Mouse (Mus musculus) heart, postnatal 25 days (tissue): ENCODE results near the gene Gale. TPM values are rescaled to one million over a fixed set of nuclear protein-coding genes. Genes with fewer than 3 reads are reported as not detected.
"Not testable (repeated sequence)": the region's sequence is repeated elsewhere in the genome, so short reads cannot be mapped to it uniquely, and the experiment has no call there.

Experiments
- DNase-seq: peaks from one replicate; pipeline ENCODE4 v3.0.0; 2022; ENCODE audit warnings: low spot score
- intact Hi-C: fragments of 180-260 bp; cut with DNase I; formaldehyde crosslinking; loops from one replicate; pipeline ENCODE4 v1.15.1; 2025
- total RNA-seq, 2 experiments: library from RNA; stranded (reverse); gene quantifications; 2 replicates each; pipeline ENCODE4 v1.2.3; 2021

Gale gene
- total RNA-seq, 2 experiments from 2014 or later, result 1.8 to 2.5 TPM

DNA sequence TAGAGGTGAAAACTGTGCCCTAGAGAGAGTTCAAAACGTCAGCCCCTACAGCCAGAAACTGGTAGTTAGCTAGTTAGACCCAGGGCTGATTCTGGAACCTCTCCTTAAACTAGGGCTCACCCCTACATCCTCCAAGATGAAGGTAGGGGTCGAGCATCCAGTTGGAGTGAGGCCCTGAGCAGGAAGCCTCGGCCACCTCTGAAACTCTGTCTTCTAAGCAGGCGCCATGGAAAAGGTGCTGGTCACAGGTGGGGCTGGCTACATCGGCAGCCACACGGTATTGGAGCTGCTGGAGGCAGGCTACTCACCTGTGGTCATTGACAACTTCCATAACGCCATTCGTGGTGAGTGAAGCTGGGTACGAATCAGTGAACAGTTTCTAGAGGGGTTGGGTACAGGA lies 1.6 kb downstream of the Gale start:
- intact Hi-C loops, result no loop called here
- no peak for DNase-seq

DNA sequence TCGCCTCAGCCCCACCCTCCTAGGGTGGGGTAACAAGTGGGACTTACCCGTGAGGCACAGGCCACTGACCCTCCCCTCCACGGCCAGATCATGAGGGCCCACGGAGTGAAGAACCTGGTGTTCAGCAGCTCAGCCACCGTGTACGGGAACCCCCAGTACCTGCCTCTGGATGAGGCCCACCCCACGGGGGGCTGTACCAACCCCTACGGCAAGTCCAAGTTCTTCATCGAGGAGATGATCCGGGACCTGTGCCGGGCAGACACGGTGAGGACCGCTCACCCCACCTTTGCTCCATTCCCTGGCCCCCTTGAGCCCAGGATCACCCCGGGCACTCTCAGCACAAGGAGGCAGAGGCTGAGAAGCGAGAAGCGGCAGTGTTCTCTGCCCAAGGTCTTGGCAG lies 2.8 kb downstream of the Gale start:
- no peak for DNase-seq
- intact Hi-C loops, result no loop called here

DNA sequence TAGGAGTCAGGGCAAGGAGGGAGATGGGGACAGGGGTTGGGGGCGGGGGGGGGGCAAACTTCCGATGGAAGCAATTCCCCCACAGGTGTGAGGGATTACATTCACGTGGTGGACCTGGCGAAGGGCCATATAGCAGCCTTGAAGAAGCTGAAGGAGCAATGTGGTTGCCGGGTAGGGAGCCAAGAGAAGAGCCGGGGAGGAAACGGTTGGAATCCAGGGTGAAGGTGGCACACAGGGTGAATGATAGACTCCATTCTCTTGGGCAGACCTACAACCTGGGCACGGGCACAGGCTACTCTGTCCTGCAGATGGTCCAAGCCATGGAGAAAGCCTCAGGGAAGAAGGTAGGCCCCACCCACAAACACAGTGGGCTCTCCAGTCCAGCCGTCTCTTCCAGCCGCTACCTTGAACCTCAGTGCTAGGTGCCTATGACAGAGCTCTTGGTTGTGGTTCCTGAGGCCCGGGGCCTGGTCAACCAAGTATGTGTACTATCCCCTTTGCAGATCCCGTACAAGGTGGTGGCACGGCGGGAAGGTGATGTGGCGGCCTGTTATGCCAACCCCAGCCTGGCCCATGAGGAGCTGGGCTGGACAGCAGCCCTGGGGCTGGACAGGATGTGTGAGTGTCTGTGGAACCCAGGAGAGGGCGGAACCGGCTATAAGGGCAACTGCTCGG lies 3.7 kb downstream of the Gale start:
- intact Hi-C loops, result no loop called here
- no peak for DNase-seq

DNA sequence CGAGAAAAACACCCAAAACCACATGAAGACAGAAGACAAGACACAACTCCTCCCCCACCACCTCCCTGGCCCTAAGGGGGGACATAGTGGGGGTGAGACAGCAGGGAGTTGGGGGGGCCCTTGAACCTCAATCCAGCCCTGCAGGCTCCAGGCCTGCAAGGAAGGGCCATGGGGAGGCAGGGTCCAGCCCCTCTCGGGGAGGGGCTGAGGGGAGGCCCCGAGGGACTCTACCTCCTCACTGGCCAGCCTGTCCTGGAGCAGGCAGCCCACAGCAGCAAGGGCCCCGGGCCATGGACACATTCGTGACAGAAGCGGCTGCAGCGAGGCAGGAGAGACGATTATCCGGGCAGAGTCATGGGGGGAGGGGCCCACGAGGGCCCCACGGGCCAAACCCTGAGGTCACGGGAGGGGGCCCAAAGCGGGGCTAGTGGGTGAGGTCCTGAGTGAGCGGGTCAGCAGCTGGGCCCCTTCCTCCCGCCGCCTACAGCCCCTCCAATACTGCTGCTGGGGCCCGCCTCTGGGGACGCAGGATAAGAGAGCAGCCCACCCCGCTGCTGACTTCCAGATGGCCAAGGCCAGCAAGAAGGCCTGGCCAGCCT lies 4.8 kb downstream of the Gale start:
- intact Hi-C loops, result no loop called here
- DNase-seq, result no peak

DNA sequence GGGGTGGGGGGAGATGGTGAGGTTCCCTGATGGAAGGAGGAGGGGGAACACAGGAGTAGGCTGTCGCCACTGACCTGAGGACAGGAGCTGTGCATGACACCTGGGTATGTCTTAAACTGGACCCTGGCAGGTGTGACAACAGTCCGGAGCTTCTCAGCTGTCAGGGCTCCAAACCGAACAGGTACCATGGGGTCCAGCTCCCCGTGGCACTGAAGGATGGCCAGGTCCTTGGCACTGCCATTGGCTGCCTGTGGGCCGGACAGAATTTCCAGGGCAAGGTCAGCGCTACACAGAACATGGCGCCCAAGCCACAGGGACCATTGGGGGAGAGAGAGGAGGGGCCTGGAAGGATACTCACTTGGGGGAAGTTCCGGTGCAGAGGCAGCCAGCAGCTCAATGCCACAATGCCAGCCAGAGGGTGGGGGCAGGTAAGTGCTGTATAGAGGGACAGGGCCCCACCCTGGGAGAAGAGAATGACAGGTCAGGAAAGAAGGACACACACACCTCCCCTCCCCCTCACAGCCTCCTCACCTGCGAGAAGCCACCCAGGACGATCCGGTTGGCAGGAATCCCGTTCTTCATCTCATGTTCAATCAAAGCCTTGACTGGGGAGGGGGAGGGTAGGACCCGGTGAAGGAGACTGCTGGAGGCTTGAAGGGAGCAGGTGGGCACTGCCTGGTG lies 5.7 kb downstream of the Gale start:
- intact Hi-C loops, result no loop called here
- DNase-seq, result no peak

DNA sequence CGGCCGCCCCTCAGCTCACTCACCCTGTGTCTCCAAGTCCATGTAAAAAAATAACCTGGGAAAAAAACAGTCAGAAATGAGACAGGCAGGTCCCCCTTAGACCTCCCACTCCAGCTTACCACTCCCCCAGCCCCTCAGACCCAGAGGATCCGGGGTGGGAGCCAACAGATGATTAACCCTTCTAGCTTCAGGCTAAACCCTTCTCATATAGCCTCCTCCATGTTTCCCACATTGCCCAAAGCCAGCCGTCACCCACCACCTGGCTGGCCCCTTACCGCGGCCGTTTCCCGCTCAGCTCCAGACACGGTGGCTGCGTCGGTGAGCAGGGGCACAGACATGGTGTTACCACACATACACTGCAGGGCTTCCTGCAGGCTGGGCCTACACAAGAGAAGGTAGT lies 7.1 kb downstream of the Gale start:
- intact Hi-C loops, result no loop called here
- no peak for DNase-seq

DNA sequence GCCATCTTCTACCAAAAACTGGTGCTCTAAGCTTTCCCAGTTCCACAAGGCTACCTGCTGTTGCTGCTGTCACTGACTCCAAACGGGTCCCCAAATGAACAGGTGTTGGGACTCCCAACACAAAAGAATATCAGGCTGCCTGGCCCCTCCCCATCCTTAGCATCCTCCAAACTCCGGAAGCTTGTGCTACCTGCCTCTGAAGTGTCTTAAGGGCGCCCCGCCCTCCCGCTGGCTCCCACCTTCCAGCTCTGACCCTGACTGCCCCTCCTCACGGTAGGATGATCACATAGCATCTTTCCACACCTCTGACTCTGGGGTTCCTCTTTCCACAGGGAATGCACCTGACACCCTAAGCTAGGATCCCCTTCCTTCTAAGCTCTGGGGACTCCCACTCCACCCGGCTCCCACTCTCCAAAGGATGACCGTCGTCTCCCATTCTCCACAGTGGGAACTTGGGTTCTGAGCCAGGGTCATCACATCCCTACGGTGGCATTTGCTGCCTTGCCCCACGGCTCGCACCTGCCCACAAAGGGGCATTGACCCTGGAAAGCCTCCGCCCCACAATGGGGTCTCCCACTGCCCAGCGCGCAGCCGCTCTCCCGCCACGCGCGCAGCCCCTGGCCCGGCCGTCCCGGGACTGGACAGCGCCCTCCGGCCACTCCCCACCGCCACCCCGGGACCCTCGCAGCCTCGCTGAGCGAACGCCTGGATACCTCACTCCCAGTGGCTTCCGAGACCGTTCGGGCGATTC lies 8.5 kb downstream of the Gale start:
- intact Hi-C loops, result no loop called here
- DNase-seq, result no peak

DNA sequence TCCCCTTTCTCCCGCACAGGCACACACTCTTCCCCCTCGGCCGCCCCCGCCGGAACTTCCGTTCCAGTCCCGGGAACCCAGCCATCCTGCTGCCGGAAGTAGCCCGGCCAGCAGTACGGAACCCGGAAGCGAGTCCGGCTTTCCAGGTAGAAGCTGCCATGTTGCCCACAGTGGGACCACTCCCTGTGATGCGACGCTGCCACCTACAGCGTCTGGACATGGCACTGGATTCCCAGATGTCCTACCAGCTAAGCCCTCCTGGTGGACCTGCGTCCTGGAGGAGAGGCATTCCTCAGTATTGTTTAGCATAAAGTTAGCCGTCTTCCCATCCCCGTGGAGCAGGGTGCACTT lies 9.0 kb downstream of the Gale start, which contains the start of gene Lypla2:
Gene Lypla2, minus strand, starts transcription at position 71 of the 351 bp plus-strand sequence.
- peak; percentile 82 for DNase-seq
- intact Hi-C loops, result no loop called here

DNA sequence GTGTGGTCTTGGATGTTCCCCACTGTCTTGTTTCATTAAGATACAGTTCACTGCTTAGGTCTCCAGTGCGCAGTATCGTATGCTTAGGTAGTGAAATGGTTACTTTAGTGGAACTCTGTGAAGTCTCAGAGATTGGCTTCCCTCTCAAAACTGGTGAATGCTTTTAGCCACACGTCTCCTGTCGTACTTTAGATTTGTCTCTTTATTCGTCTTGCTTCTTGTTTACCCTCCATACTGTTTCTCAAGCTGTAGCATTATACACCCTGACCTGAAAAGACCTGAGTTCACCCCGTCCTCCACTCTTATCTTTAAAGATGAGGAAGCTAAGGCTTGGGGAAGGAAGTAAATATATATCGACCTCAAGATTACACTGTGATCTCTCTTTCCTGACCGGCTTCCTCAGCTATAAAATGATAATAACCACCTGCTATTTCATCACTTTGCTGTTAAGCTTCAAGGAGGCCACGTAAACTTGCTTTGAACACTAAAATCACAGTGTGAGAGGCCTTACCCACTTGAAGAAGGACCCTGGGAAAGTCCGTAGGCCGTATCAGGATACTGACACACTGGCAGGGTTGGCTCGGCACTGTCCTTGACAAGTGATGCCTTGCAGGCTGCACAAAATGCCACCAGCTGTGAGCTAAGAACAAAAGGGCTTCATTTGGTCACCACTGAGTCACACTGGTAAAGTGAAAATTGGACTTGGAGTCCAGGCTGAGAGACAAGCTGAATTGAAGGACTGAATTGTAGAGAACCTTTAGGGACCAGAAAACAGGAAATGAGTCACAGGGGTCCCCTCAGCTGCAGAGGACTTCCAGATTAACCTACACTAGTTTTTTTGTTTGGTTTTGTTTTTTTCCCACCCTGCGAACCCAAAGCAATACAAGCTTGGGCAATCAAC lies 9.6 kb downstream of the Gale start:
- DNase-seq, result no peak
- intact Hi-C loops, result no loop called here

DNA sequence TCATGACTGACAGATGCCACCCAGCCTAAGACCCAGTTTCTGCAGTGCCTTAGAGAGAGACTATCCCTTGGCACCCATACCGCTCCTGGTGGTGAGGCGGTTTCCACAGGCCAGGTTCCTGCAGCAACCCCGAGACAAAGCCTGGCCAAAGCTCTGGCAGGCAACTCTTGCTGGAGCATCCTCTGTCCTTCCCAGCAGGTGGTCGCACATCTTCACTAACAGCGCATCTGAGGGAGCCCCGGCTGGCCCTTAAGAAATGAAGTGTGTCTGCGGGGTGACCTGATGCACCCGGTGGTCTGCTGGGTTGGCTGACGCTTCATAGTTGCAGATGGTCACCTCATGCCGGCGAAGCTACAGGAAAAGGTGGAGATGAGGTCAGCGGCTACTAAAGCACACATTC lies 12.6 kb downstream of the Gale start:
- intact Hi-C loops, result no loop called here
- no peak for DNase-seq

DNA sequence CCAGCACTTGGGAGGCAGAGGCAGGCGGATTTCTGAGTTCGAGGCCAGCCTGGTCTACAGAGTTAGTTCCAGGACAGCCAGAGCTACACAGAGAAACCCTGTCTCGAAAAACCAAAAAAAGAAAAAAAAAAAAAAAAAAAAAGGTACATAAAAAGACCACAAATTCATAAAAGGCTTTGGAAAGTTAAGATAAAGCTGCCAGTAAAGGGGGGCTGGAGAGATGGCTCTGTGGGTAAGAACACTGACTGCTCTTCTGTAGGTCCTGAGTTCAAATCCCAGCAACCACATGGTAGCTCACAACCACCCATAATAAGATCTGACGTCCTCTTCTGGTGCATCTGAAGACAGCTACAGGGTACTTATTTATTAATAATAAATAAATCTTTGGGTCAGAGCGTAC lies 16.7 kb downstream of the Gale start:
- intact Hi-C loops, DNase-seq: not testable (repeated sequence)

DNA sequence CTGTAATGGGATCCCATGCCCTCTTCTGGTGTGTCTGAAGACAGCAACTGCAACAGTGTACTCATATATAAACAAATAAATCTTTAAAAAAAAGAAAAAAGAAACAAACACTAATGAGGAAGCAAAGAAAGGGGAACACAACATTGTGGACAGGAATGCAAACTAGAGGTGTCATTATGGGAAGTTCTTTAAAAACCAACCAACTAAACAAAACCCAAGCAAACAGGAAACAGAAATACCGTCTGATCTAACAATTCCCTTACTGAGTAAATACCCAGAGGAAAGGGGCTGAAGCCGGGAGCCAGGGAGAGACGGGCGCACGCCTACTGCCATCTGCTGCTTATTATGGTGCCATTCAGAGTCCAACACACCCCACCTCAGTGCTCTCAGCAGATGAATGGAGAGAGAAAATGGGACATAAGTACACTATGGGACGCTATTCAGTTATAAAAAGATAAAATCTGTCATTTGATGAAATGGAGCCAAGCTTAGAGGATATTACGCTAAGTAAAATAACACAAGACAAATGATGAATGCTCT lies 18.1 kb downstream of the Gale start:
- intact Hi-C loops, result no loop called here

DNA sequence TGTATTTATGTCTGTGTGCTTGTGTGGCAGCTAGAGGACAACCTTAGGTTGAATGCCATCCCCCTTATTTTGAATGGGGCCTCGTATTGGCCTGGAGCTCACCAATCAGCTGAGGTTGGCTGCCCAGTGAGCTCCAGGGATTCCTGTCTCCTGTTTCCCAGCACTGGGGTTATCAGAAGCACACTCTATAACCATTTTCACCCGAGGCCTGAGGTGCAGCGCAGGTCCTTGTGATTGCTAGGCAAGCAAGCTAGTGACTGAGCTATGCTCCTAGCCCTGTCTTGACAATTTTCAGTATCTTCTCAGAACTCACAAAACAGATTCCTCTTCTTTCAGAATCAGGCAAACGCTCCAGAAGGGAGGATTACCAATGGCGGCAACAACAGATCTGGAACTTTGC lies 21.0 kb downstream of the Gale start:
- intact Hi-C loops, result no loop called here
- DNase-seq, result no peak

More for the DNA sequence above, 18.1 kb downstream of the Gale start:
- no peak for DNase-seq

DNA sequence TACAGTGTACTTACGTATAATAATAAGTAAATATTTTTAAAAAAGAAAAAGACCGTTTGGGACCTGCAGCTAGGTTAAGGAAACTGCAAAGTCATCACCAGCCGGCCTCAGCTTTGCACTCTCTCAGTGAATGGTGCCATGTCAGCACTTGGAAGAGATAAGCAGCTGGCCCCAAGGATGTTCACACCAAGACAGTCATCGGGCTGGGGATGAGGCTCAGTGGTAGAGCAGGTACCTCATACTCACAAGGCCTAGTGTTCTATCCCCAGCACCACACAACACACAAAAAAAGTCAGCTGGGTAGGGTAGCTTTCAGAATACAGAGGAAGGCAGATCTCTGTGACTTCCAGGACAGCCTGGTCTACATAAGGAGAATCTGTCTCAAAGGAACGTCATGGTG lies 21.7 kb downstream of the Gale start:
- intact Hi-C loops, result loop anchor here (5.0 kb wide), 1 partner anchor 67 kb away; the partner anchor contains the start of gene Rpl11
- DNase-seq, result no peak

DNA sequence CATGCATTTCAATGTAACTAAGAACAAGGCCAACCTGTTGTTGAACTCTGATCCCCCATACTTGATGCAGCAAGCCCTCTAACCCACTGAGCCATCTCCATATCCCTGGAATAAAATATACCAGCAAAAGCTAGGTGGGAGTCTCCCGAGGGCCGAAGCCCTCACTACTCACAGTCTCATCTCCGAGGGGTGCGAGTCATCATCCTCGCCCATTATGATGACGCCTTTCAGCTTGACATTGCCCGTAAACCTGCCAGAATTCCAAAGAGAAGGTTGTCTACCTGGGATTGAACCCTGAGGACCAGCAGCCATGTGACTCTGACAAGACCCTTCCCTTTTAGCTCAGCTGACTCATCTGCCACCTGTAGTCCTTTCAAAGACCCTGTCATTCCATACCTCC lies 22.2 kb downstream of the Gale start:
- no peak for DNase-seq
- intact Hi-C loops, result loop anchor here (5.0 kb wide), 1 partner anchor 67 kb away; the partner anchor contains the start of gene Rpl11

DNA sequence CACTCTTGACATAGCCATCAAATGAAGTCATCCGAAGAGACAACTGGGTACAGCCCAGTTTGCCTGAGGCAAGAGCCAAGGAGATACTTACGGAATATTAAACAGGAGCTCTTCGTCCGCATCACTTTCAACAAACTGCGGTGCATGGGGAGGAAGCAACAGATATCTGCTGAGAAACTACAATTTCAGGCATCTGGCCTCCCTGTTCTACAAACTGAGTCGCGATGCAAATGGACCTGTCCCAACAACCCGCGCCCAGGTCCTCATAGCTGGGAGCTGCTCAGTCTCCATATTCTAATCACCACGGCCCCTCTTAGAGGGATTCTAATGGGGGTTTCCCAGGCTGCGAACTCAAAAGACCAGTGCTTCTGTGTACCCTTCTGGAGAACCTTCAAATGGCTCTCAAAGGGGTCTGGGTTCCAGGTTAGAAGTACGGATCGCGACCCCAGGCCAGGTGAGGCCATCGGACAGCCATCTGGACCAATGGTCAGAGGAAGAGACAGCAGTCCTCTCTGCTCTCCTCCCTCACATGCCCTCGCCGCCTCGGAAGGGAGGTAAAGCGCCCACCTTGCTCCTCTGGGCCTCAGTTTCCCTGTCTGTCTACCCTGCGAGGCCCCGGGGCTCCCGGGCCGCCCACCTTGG lies 22.9 kb downstream of the Gale start:
- intact Hi-C loops, result loop anchor here (5.0 kb wide), 1 partner anchor 66 kb away; the partner anchor contains the start of gene Rpl11
- no peak for DNase-seq

DNA sequence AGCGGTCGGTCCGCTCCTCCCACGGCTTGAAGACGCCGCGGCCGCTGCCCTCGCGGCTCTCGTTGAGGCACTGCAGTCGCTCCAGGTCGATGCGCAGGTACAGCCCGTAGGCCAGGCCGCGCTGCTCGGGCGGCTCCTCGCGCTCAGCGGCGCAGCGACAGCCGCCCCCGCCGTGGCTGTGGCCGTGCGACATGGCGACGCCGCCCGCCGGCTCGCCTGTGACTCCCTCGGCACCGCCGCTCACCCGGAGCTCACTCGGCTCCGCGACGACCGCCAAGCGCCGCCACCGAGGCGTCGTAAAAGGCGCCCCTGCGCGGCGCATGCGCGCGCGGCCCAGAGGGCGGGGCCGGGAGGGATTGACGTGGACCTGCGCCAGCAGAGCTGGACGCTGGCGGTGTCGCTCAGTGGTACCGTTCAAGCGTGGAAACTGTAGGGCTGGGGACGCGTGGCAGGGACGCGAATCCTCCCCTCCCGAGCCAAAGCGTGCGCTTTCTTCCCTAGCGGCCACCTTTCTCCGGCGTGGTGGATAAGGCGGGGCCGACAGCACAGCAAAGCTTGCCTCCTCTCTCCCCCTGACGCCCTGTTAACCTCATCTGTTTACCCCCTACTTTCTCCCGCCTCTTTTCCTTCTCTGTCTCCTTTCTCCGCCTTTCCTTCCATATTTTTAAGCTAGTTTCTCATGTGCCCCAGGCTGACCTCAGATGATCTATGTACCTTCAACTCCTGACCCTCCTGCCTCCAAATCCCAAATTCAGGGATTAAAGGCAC lies 23.6 kb downstream of the Gale start, which contains the start of gene Pithd1:
Gene Pithd1, minus strand, starts transcription at position 322 of the 768 bp plus-strand sequence.
- peak; percentile 88 for DNase-seq
- intact Hi-C loops, result loop anchor here (5.0 kb wide), 1 partner anchor 65 kb away; the partner anchor contains the start of gene Rpl11

DNA sequence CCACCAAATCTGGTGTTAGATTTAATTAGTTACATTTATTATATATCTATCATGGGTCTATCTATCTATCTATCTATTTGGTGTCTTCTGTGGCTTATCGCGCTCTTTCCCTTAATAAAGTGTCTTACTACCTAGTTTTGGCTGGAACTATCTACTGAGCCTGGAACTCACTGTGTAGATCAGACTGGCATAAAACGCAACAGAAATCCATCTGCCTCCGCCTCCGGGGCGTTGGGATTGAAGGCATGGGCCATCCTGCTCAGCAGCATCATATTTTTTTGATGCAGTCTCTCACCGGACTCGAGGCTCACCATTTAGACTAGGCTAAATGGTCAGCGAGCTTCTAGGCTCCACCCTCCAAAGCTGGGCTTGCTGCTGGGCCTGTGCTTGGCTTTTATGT lies 24.2 kb downstream of the Gale start:
- DNase-seq, result no peak
- intact Hi-C loops, result loop anchor here (5.0 kb wide), 1 partner anchor 65 kb away; the partner anchor contains the start of gene Rpl11
